Comparison of ENCODE assay signal across 8 mouse cellular contexts in genomic region chr10:30810247-30810966, GRCm38 (mm10). TPM values are rescaled to one million over a fixed set of nuclear protein-coding genes. Genes with fewer than 3 reads are reported as not detected.
DNase-seq lines count a peak whose midpoint lies in the region.

No protein-coding gene starts in this region.

- DNase-seq in right cerebral cortex, adult 2 months (ENCODE audit: low spot score in 2 of 2): peak; percentile 11 to 27
- no peak for DNase-seq in right cerebral cortex, postnatal 14 days
- DNase-seq in cerebellum, postnatal 25 days: peak; percentile 50 to 53
- DNase-seq in heart, adult 8-10 months (ENCODE audit: low spot score): peak; percentile 23
- DNase-seq in kidney, adult 9 months: peak; percentile 49
- peak; percentile 64 for DNase-seq in lung, postnatal 36 days
- DNase-seq in yolk sac, embryonic 10.5 days (ENCODE audit: low spot score): peak; percentile 26
- no peak for DNase-seq in natural killer cell, adult 2 months (ENCODE audit: low spot score in 2 of 2)

RNA-seq across cellular contexts. Expression of gene Ncoa7, which starts 7.3 kb away (rescaled TPM):
- 1 to 10 TPM; 2.6 to 3.6 (median 3.0) TPM for total RNA-seq in heart, adult 8-10 months (2022)

RNA-seq across cellular contexts. Expression of gene Hey2, which starts 32.2 kb away (rescaled TPM):
- 1 to 10 TPM; 3.9 to 6.8 (median 5.3) TPM for total RNA-seq in heart, adult 8-10 months (2022)

Comparison
In these comparisons a context has a peak if more than half of its experiments do, and no peak if none do; other contexts are left out.
1. DNase-seq: peak in right cerebral cortex, adult 2 months (2 of 2), cerebellum, postnatal 25 days (2 of 2), heart, adult 8-10 months (single experiment), kidney, adult 9 months (single experiment), lung, postnatal 36 days (single experiment) and yolk sac, embryonic 10.5 days (single experiment); none in right cerebral cortex, postnatal 14 days (single experiment) and natural killer cell, adult 2 months (0 of 2).